Mouse (Mus musculus) liver, adult (tissue): ENCODE results near the gene Bcl7c.

Experiments
- GATA4 ChIP-seq: IDR thresholded peaks from 2 replicates; pipeline ENCODE4 v1.6.1; 2014; ENCODE audit warnings: mild to moderate bottlenecking, low read length; ENCODE audit not compliant: insufficient replicate concordance

Gene Bcl7c

GRCm38 (mm10) chr7:127675391-127675811 lies 33.3 kb downstream of the Bcl7c start:
- no peak for TF ChIP-seq GATA4

GRCm38 (mm10) chr7:127674977-127675376 lies 33.8 kb downstream of the Bcl7c start:
- TF ChIP-seq GATA4, result no peak

- TF ChIP-seq GATA4, result no peak
Observed at GRCm38 (mm10) chr7:127672776-127673175, 36.0 kb downstream of the Bcl7c start.

DNA sequence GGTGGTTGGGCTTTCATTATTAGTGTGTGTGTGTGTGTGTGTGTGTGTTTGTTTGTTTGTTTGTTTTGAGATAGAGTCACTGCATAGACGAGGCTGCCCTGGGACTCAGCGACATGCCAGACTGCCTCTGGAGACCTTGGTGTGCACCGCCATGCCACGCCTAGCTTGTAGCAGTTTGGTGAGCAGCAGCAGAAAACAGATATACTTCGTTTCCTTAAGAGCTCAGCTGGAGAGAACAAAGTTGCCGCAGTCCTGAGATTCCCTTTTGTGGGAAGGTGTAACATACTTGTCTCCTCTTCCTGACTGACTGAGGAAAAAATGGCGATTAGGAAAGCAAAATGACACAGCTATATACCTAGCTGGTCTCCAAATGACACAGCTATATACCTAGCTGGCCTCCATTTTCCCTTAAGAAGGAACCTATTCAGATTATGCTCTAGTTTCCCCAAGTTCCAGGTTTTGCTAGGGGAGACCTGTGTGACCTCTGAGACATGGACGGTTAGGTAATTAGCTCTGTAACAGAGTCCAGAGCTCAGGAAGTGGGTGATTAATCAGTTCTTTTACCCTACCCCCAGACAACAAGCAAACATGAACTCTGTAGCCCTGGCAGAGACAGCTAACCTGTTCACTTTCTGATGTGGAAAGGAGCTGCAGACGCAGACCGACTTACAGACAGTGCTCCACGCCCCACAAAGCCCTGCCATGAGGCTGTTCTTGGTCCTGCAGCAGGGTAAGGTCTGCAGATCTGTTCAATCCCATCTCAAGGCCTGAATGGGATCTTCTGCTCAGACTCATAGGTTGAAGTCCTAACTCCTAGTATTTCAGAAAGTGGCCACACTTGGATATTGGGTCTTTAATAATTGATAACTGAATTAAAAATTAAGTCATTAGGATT lies 36.6 kb downstream of the Bcl7c start:
- TF ChIP-seq GATA4, result no peak

DNA sequence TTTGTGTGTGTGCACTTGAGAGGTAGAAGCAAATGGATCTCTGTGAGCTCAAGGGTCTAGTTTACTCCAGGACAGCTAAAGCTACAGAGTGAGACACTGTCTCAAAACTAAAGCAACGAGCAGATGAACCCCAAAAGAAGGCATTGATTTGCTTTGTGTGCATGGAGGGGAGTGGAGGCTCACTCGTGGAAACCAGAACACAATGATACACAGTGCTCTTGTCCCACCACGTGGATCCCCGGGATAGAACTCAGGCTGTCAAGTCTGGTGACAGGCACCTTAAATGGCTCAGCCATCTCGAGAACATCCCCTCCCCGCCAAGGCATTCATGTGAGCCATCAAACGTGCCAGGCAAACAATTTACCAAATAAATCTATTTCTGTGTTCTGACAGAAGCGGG lies 41.6 kb downstream of the Bcl7c start:
- TF ChIP-seq GATA4, result no peak

- TF ChIP-seq GATA4, result no peak
Observed at GRCm38 (mm10) chr7:127666679-127667078, 42.1 kb downstream of the Bcl7c start.

DNA sequence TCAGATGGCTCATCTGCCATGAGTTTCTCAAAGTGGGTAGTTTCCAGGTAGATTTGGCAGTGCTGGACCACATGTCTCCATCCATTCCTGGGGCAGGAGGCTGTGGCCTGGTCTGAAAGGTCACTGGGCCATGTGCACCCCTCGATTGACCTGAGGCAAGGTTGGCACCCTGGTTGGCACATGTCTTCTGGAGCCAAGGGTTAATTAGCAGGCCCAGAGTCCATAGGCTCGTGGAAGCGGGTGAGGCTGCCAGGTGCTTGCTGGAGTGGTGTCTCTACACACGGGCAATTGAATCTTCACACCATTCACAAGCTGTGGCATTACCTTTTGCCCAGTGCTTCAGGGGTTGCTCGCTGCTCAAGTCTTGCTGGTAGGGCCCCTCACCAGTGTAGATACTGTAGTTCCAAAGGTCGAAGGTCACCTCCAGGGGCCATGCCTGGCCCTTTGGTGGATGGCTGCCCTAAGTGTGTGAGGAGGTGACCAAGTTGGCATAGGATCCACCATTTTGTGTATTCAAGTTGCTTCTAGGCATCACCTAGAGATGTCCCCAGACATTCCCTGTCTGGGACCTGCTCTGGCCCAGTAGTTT lies 42.6 kb downstream of the Bcl7c start:
- no peak for TF ChIP-seq GATA4

GRCm38 (mm10) chr7:127662926-127663325 lies 45.8 kb downstream of the Bcl7c start:
- no peak for TF ChIP-seq GATA4

- no peak for TF ChIP-seq GATA4
Observed at GRCm38 (mm10) chr7:127661833-127662232, 46.9 kb downstream of the Bcl7c start.

GRCm38 (mm10) chr7:127660882-127661281 lies 47.9 kb downstream of the Bcl7c start:
- TF ChIP-seq GATA4, result no peak

GRCm38 (mm10) chr7:127656946-127657345 lies 51.8 kb downstream of the Bcl7c start:
- no peak for TF ChIP-seq GATA4

DNA sequence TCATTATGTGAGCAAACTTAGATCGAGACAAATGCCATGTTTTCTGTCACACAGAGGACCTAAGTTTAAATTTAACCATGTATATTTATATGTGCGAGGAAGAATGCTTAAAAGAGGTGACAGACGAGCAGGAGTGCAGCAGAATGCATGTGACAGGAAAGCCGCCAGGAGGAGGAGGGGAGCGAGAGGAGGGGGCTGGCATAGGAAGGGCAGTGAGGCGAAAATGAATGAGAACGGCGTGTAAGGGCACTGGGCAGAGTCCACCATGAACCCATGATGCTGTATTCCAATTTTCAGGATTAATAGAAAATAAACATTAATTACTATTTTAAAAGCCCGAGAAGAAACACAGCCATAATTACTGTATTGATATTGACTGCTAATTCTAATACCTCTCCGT lies 54.4 kb downstream of the Bcl7c start:
- no peak for TF ChIP-seq GATA4

- TF ChIP-seq GATA4, result no peak
Observed at GRCm38 (mm10) chr7:127652050-127652449, 56.7 kb downstream of the Bcl7c start.

DNA sequence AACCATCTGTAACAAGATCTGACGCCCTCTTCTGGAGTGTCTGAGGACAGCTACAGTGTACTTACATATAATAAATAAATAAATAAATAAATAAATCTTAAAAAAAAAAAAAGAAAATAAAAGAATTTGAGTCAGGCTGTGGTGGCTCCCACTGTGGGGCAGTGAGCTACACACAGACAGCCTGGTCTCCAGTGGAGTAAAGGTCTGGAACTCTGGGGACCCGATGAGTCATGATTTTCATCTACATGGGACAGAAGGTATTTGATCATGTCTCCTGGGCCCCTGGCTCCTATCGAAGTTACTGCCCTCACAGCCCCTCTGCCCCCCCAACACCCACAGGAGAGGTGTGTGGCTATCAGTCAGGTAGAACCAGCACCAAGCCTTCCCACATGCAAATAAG lies 57.1 kb downstream of the Bcl7c start:
- no peak for TF ChIP-seq GATA4

- no peak for TF ChIP-seq GATA4
Observed at GRCm38 (mm10) chr7:127649206-127649605, 59.5 kb downstream of the Bcl7c start.

DNA sequence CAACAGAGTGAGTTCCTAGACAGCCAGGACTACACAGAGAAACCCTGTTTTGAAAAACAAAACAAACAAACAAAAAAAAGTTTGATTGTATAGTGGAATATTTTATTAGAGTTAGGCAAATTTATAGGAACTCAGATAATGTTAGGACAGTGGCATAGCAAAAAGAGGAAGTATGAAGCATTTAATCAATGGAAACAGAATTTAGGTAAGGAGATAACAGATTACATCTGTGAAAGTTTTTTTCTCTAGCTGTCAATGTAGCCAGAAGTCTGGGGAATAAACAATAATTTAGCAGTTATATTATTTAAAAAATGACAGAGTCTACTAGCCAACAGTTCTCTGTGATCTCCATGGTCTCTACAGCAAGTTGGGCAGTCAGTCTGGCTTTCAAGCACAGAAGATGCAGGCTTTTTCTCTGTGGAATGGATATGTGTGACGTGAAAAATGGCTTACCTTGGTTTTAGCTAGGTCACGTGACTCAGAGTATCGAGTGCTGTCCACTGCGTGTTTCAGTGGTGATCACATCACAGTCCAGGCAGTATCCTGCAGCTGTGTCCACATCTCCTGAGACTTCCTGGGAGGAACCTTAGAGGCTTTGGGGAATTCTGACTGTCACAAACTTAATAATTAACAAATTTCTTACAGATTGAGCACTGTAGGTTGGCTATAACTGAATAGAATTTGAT lies 60.1 kb downstream of the Bcl7c start:
- TF ChIP-seq GATA4, result no peak

DNA sequence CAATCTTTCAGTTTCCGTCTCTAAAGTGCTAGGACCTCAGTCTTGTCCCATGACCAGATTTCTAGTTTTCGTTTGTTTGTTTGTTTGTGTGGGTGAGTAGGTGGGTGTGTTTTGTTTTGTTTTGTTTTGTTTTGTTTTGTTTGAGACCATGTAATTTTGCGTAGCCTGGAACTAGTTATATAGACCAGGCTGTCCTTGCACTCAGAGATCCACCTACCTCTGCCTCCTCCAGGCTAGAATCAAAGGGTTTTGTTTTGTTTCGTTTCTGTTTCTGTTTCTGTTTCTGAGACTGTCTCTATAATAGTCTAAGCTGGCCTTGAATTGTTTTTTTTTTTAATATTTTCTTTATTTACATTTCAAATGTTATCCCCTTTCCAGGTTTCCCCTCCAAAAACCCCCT lies 62.4 kb downstream of the Bcl7c start:
- no peak for TF ChIP-seq GATA4

DNA sequence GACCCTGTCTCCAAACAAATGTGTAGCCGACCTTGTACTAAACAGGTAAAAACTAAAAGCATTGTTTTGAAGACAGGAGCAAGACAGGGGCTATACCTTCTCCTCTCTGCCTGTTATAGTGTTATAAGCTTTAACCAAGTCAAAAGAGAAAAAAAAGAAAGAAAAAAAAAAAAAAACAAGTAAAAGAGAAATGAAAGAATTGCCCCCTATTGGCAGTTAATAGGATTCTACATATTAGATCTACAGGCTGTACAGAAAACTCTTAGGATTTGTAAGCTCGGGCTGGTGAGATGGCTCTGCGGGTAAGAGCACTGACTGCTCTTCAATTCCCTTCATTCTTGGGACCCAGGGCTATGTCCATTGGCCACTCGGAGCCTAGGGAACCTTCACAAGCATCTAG lies 66.5 kb downstream of the Bcl7c start:
- no peak for TF ChIP-seq GATA4
